Mouse (Mus musculus): ENCODE data around the gene Tnfaip8l2.
"Not testable (repeated sequence)": the region's sequence is repeated elsewhere in the genome, so short reads cannot be mapped to it uniquely, and the experiment has no call there.

Gene Tnfaip8l2

GRCm38 (mm10) chr3:95110911-95111726 lies 31.0 kb downstream of the Tnfaip8l2 start, which contains the start of gene Vps72:
TSS of gene Vps72 (plus strand) at chr3:95111022.
- DNase-seq = peak; percentile 94

GRCm38 (mm10) chr3:95107898-95108297 lies 34.3 kb downstream of the Tnfaip8l2 start:
- DNase-seq = no peak

- DNase-seq = not testable (repeated sequence)
Measured at GRCm38 (mm10) chr3:95107308-95107707, 34.9 kb downstream of the Tnfaip8l2 start.

- DNase-seq = peak; percentile 98
Measured at GRCm38 (mm10) chr3:95106338-95107117, 35.6 kb downstream of the Tnfaip8l2 start, which contains the start of gene Pip5k1a. TSS of gene Pip5k1a (minus strand) at chr3:95106930.

GRCm38 (mm10) chr3:95105586-95106337 lies 36.4 kb downstream of the Tnfaip8l2 start:
- DNase-seq = no peak

- DNase-seq = no peak
Measured at GRCm38 (mm10) chr3:95105121-95105520, 37.0 kb downstream of the Tnfaip8l2 start.

GRCm38 (mm10) chr3:95100854-95101253 lies 41.3 kb downstream of the Tnfaip8l2 start:
- DNase-seq = no peak

Data from kidney, postnatal 10 days (tissue).